Mouse (Mus musculus) cerebellum, adult 2 months (tissue): Measurements from ENCODE around the gene March9. TPM values are rescaled to one million over a fixed set of nuclear protein-coding genes. Genes with fewer than 3 reads are reported as not detected.
A peak's percentile ranks its signal among the peaks of the same experiment; 100 is the strongest.

Experiments
- DNase-seq, 2 experiments: peaks; one replicate each; pipeline ENCODE4 v3.0.0; 2021
- H3K27ac ChIP-seq: fragments of 200-500 bp; 2 replicates; pipeline ENCODE4 v1.5.1; 2012; ENCODE audit warnings: low read length, control low read depth, inconsistent platforms; ENCODE audit not compliant: insufficient read depth
- H3K27me3 ChIP-seq: fragments of 200-500 bp; 2 replicates; pipeline ENCODE4 v1.6.1; 2012; ENCODE audit warnings: inconsistent platforms, mild to moderate bottlenecking, low read length, moderate library complexity; ENCODE audit not compliant: control insufficient read depth, insufficient read depth
- H3K4me1 ChIP-seq: fragments of 200-500 bp; 2 replicates; pipeline ENCODE4 v1.6.1; 2011; ENCODE audit warnings: low read length; ENCODE audit not compliant: control insufficient read depth, insufficient read depth
- H3K4me3 ChIP-seq: fragments of 200-500 bp; replicated peaks from 2 replicates; pipeline ENCODE3; 2011; ENCODE audit warnings: mild to moderate bottlenecking, low read depth, low read length, control low read depth; ENCODE audit not compliant: insufficient read depth
- CTCF ChIP-seq: fragments of 200-500 bp; IDR thresholded peaks from 2 replicates; pipeline ENCODE4 v1.5.1; 2011; ENCODE audit warnings: low read depth, mild to moderate bottlenecking, control low read depth, low read length, moderate library complexity, borderline replicate concordance; ENCODE audit not compliant: insufficient read depth
- POLR2A ChIP-seq: fragments of 200-500 bp; IDR thresholded peaks from 2 replicates; pipeline ENCODE4 v1.6.1; 2011; ENCODE audit warnings: low read length, control low read depth, borderline replicate concordance; ENCODE audit not compliant: insufficient read depth
- WGBS: fragments of 180-500 bp; shearing (Covaris S2); methylation state at CpG from one replicate; pipeline ENCODE4 v1.1.7; 2018; 5-methylcytosine and 5-hydroxymethylcytosine counted together
- polyA plus RNA-seq: library from polyadenylated mRNA; depleted of rRNA; stranded (reverse); fragments of >200 nt; gene quantifications from 2 replicates; pipeline ENCODE4 v1.2.3, GENCODE M21; 2012

The March9 gene
- polyA plus RNA-seq, 1 experiment: 11.8 TPM

GRCm38 (mm10) chr10:127083292-127083914 is 23.4 kb upstream of the March9 start:
- WGBS: 9% methylated on average over 8 of the region's 8 CpGs
- no peaks in the 10 kb centered on the region for H3K27me3 ChIP-seq
- no peak for TF ChIP-seq CTCF
- no peak for TF ChIP-seq POLR2A
- H3K4me1 ChIP-seq: peaks cover 21% of the 10 kb centered on the region
- DNase-seq: no peak
- H3K27ac ChIP-seq: 0 out of 2 replicates have a peak overlapping the region, but pooled peaks have one; percentile 3
- H3K4me3 ChIP-seq: no peak overlapping the region

GRCm38 (mm10) chr10:127081996-127082620 is 22.1 kb upstream of the March9 start:
- TF ChIP-seq CTCF (no peak), POLR2A (no peak)
- H3K4me1 ChIP-seq: peaks cover 29% of the 10 kb centered on the region
- peak overlapping the region; percentile 97 for H3K27ac ChIP-seq
- peak overlapping the region; percentile 99 for H3K4me3 ChIP-seq
- peak in 1 of 2 experiments; percentile 41 for DNase-seq
- WGBS: 17% methylated on average over 8 of the region's 8 CpGs
- H3K27me3 ChIP-seq: no peaks in the 10 kb centered on the region

- H3K27me3 ChIP-seq: no peaks in the 10 kb centered on the region
- WGBS: 2% methylated on average over 48 of the region's 48 CpGs
- H3K4me1 ChIP-seq: peaks cover 29% of the 10 kb centered on the region
- H3K4me3 ChIP-seq: peak overlapping the region; percentile 99
- peak overlapping the region; percentile 97 for H3K27ac ChIP-seq
- TF ChIP-seq CTCF (no peak), POLR2A (peak; percentile 50; the same call in 1 of the 2 replicates)
- peak; percentile 79 for DNase-seq
These were observed 21.2 kb upstream of the March9 start for GRCm38 (mm10) chr10:127080901-127081780.

GRCm38 (mm10) chr10:127079665-127080391 is 19.8 kb upstream of the March9 start:
- H3K4me1 ChIP-seq: peaks cover 29% of the 10 kb centered on the region
- H3K4me3 ChIP-seq: peak overlapping the region; percentile 99
- whole genome bisulfite sequencing: 1% methylated on average over 70 of the region's 70 CpGs
- DNase-seq: peak; percentile 70 to 76
- TF ChIP-seq POLR2A (no peak), CTCF (peak; percentile 21; the same call in 1 of the 2 replicates)
- H3K27me3 ChIP-seq: no peaks in the 10 kb centered on the region
- H3K27ac ChIP-seq: peak overlapping the region; percentile 97

- Histone ChIP-seq H3K4me1 (peaks cover 26% of the 10 kb centered on the region), H3K4me3 (peak overlapping the region; percentile 99), H3K27me3 (no peaks in the 10 kb centered on the region), H3K27ac (peak overlapping the region; percentile 97)
- TF ChIP-seq POLR2A (peak; percentile 37; the same call in 1 of the 2 replicates), CTCF (no peak)
- DNase-seq: peak; percentile 79 to 84
- 1% methylated on average over 36 of the region's 49 CpGs for WGBS
These were observed 18.9 kb upstream of the March9 start for GRCm38 (mm10) chr10:127078677-127079575.

GRCm38 (mm10) chr10:127078001-127078676 is 18.2 kb upstream of the March9 start:
- Histone ChIP-seq H3K4me3 (peak overlapping the region; percentile 99), H3K4me1 (peaks cover 19% of the 10 kb centered on the region), H3K27me3 (no peaks in the 10 kb centered on the region), H3K27ac (no peak overlapping the region)
- 5% methylated on average over 12 of the region's 12 CpGs for WGBS
- no peak for TF ChIP-seq CTCF
- no peak for TF ChIP-seq POLR2A
- peak in 1 of 2 experiments; percentile 36 for DNase-seq
